Mouse (Mus musculus) thymus, adult 18-20 months (tissue): ENCODE measurements around the gene Serpinf2.
A peak's percentile ranks its signal among the peaks of the same experiment; 100 is the strongest.

Source experiments
- DNase-seq, 2 experiments: peaks; one replicate each; pipeline ENCODE4 v3.0.0; 2022; ENCODE audit warnings: mixed read lengths in 2 of 2

The Serpinf2 gene

DNA sequence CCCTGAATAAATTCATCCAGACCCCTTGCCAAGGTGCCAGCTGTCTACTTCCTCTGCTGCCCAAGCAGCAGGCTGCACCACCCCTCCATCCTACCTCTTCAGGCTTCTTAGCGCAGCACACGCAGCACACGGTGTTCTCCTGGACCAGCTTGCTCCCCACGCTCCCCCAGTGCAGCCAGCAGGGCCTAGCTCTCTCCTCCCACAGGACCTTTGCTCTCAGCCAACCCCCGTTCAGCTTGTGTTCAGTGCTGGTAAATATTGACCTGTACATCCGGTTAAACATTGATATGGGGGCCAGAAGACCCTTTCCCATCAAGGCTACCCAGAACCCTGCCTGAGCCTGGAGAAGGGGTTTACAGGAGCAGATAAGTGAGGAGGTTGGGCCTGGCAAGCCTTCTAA lies at the start of gene Serpinf2:
Gene Serpinf2, minus strand, starts transcription at position 229 of the 400 bp plus-strand sequence.
- no peak for DNase-seq

DNA sequence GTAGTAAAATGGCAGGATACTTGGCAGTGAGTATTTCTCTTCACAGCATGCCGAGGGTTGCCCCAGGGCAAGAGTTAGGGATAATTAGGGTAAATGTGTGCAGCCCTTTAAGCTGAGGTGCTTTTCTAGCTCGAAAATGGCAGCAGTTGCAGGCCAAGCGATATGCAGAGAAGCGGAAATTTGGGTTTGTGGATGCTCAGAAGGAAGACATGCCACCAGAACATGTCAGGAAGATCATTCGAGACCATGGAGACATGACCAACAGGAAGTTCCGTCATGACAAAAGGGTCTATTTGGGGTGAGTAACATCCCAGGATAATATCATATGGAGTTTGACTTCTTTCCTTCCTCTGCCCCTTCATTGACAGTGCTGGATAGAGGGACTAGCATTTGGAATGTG lies 48.1 kb upstream of the Serpinf2 start:
- DNase-seq = no peak

DNA sequence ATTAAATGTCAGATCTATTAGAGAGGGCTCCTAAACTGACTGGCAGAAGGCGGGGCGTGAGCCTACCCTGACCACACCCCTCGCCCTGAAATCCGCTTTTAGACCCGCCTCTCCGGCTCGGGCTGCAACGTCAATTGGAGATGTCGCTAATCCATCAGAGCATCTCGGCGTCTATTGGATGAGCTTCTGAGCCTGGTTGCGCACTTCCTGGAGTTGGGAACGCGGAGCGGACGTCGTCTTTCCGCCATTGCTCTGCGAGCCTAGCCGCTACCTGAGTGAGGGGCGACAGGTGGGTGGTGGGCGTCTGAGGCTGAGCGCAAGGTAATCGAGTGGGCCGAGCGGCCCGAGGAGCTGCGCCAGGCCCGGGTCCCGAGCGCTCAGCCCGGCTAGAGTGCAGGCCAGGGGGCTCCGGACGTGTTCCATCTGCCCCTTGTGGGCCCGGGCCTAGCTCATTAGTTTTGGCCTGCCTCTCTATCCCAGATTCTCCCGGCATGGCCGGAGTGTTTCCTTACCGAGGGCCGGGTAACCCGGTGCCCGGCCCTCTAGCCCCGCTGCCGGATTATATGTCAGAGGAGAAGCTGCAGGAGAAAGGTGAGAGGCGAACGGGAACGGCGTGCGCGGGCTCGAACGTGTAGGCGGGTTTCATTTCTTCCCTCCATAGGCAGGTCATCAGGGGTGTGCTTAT lies 47.4 kb upstream of the Serpinf2 start, which contains the start of gene Prpf8:
Gene Prpf8, plus strand, starts transcription at position 216 of the 685 bp plus-strand sequence.
- DNase-seq = peak; percentile 93 to 96

DNA sequence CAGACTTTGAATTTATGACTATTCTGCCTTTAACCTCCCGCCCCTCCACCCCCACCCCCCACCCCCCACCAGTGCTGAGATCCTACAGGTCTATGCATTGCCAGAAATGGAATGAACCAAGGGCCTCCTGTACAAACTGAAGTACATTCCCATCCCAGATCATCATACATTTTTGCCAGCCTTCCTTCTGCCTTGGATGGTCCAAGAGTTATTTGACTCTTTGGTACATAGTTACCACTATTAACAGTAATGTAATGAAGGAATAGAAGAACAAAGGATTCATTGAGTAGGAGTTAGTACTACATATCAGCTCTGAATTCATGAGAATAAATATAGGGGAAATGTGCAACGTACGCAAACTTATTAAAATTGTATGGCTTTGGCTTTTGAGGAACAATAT lies 46.8 kb upstream of the Serpinf2 start:
- DNase-seq = no peak

DNA sequence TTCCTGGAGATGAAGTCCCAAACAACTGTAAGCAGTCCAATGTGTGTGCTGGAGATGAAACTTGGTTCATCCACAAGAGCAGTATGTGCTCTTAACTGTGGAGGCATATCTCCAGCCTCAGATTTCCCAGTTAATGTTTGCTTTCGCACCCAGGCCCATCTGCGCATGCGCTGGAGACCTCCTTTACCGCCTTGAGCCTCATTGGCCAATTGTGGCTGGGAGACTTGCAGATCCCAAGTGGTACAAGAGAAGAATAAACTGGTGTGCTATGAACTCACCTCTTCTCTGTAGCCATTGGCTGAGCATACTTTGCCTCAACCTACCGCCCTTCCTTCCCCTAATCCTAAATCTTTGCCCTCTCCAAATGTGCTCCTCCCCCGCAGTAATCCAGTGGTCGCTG lies 34.0 kb upstream of the Serpinf2 start:
- DNase-seq = no peak

DNA sequence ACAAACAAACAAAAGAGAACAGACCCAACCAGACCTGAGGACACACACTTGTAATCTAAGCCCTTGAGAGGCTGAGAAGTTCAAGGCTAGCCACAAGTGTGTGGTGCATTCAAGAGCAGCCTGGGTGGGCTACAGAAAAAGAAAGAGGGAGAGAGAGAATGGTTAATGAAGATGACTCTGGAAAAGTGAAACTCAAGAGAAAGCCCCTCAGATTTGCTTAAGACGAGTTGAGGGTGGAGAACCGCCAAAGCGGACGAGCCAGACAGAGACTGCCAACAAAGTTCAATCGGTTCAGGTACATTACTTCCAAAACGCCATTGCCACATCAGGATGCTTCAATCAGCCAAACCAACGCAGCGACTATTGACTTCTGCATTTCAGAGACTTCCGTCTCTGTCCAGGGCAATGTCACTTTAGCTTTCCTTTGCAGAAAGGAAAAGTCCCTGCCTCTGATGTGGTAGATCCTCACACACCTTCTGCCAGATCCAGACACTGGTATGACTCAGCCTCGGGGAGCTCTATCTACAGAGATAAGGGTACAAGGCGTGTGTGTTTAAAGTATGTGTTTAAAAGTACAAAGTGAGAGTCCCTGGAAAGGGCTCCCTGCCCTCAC lies 33.2 kb upstream of the Serpinf2 start:
- no peak for DNase-seq

DNA sequence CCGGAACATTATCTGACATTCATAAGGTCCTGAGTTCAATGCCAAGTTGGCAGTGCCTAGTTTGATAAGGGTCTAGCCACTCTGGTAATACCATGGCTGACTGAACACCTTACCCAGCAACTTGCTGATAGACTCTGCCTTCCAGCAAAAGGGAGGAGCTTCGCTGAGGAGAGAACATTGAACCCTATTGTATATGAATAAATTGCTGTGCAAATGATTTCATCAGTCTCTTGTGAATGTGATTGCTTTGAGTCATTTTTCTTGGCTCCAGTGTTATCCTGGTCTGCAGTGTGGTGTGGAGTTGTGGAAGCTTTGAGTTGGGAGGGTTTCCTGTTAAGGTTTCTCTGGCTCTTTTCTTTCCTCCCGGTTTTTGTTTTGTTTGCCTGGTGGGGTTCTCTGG lies 31.3 kb upstream of the Serpinf2 start:
- no peak for DNase-seq

DNA sequence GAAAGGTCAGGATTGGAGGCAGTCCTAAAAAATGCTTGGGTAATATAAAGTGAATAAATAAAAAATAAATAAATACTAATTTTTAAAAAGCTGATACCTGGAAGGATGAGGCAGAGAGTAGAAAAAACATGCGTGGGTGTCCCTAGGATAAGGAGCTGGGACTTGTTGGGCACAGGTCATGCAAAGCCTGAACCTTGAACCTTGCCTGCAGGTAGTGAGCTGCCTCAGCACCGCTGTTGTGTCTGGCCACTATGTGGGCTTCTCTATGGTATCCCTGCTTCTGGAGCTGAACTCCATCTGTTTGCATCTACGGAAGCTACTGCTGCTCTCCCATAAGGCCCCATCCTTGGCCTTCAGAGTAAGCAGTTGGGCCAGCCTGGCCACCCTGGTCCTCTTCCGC lies 29.9 kb upstream of the Serpinf2 start:
- no peak for DNase-seq

DNA sequence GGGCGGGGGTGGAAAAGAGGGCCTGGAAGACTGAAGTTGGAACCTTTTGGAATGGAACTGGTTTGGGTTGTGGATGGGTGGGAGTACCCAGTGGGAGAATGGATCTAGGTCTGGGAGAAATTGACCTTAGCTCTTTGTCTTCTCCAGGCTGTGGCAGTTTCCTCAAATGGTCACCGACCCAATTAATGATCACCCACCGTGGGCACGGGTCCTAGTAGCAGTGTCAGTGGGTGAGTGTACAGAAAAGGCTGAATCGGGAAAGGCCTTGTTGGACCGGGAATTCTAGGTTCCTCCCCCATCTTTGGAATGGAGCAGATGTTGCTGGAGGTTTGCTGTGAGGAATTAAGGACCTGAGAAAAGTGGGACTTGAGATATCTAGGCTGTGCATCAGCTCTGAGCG lies 29.0 kb upstream of the Serpinf2 start:
- DNase-seq = no peak

DNA sequence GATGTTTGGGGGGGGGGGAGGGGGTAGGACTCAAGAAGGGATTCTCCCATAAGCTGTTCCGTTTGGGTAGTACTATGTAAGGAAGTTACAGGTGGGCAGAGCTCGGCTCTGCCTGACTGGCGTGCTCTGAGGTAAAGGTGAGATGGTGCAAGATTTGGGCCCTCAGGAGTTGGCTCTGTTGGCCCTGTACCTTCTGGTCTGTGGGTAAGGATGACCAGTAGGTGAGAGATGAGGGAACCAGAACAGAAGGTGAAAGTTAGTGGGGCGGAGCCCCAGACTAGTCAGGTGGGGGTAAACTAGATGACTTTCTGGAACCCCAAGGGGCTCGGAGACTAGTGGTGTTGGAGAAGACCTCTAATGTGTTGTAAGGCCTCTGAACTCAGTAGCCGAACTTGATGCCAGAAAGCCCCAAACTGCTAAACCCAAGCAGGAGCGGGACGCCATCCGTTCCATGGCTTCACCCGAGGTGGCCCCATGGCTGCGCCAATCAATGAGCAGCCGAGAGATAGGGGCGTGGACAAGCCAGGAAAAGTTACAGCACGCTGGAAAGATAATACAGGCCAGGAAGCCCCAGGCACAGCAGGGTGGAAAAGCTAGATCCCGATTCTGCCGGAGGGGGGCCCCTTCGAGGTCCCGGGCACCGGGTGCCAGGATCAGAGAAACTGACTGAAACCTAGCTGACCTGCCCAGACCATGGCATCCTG lies 28.3 kb upstream of the Serpinf2 start:
- peak in 1 of 2 experiments; percentile 34 for DNase-seq

DNA sequence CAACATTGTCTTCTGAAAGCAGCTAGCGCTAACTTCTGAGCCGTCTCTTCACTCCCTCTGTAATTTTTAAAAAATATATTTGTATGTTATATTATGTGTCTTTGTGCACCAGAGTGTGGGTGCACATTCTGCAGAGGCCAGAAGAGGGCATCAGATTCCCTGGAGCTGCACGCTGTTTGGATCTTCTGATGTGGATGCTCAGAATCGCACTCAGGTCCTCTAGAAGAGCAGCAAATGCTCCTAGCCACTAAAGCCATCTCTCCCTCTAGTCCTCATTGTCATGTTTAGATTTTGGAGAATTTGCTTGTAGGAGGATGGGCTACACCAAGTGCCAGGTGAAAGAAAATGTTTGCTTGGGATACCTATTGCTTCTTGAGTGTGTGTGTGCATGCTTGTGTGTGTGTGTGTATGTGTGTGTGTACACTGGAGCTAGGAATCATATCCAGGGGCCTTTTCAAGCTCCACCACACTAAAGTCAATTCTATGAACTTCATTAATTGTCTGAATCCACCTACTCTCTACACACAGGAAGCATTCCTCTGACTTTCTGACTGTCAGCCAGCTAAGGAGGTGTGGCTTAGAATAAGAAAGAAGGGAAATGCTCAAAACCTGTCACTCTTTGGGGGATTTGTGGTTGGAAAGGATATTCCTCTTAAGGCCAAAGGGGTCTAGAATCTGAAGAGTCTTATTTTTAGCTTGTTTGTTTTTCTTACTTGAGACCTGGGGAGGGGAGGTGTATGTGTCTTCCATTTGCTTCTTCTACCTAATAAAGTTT lies 27.5 kb upstream of the Serpinf2 start:
- DNase-seq = no peak

DNA sequence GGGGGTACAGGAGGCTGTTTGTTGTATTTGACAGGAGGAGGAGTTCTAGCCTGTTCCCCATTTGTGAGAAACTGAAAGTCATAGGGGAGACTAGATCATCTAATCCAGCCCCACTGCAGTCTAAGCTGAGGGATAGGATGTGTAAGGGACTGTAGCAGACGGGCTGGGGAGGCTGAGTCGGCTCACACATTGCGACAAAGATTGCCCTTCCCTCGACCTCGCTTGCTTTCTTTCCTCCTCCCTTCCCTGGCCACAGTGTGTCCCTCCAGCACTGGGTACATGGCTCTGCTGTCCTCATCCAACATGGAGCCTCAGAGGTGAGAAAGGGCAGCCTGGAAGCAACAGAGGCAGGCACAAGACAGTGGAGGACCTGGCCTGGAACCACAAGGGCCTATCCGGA lies 25.7 kb upstream of the Serpinf2 start:
- DNase-seq = no peak

DNA sequence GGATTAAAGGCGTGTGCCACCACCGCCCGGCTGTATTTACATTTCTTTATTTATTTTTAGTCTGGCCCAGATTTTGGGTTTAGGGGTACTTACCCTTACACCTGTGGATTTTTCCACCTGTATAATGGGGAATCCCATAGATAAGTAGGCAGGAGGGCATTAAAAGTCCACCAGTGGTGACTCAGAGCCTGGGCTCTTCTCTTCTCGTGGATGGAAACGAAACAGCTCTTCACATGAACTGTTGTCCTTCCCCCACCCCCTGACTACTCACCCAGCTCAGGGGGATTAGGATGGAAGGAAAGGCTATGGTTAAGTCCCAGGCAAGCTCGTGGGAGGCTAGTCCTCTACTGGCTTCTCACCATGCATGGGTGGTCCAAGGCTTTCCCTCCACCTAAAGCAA lies 25.0 kb upstream of the Serpinf2 start:
- no peak for DNase-seq

DNA sequence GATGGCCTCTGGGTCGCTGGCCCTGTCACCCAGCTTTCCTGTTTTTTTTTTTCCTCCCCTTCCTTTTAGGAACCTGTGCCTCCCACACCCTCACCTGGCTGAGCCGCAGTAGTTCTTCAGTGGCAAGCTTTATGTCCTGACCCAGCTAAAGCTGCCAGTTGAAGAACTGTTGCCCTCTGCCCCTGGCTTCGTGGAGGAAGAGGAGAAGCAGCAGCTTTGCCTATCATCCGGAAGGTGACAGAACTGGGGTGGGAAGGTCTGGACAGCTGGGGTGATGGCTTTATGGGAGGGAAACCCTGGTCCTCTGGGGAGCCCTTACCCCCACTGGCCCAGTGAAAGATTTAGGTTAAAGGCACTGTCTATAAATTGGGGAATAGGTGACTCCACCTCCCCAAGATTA lies 24.2 kb upstream of the Serpinf2 start:
- DNase-seq = no peak

DNA sequence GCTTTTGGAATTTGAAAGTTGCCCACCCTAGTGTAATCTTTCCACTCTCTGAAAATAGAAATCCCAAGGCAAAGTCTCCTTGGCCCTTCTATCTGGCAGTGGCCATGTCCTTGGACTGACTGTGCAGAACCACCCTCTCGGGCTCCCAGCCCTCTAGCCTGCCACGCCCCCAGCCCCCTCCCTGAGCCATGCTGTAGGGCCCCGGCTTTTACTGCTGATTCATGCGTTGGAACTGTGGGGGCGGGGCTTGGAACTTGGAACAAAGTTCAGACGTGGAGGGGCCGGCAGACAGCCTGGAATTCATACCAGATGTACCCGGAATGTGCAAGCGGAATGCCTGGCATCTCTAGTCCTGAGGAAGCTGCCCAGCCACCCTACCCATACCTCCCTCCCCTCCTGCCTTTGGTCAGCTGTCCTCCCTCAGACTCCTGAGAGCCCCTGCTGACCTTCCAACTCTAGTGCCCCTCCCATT lies 23.5 kb upstream of the Serpinf2 start:
- DNase-seq = peak in 1 of 2 experiments; percentile 57

DNA sequence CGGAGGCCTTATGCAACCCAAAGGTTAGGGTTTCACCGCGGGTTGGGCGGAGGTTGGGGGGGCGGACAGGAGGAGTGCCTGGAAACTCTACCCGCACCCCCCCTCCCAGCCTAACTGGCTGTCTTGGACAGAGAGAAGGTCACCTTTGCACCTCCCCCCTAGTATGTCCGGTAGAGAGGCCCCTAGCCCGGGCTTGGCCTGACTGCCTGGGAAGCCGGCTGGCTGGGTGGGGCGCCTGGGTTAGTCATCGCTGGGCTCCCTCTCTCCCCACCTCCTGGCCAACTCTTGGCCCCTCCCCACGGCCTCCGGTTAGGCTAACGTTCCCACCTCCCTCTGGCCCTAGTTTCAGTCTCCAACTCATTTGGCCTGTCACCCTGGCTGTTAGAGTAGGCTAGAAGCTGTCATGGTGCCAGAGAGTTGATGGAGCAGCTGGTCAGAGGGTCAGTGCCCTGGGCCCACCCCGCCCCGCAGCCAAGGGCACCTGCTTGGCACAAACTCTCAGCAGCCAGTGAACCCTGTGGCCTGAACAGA lies 22.9 kb upstream of the Serpinf2 start:
- DNase-seq = peak; percentile 53 to 62

DNA sequence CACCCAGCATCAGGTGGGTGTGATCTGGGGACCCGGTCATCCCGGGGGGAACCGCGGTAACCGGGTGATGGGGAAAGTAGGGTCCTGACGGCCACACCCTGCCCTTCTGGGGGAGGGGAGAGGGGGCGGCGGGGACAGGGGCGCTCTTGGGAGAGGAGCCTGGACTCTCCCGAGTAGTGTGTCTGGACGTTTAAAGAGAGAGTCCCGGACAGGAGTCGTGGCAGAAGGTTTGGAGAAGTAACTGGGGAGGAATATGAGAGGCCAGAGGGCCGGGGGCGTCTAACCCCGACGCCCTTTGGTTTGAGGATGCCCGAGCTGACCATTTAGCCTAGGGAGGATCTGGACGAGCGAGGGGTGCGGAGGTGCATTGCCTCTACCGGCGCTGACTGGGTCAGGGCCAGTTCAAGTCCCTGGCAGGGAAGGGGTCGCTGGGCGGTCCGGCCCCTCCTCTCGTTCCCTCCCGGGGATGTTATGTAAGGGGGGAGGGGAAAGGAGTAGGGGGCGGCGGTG lies 22.4 kb upstream of the Serpinf2 start:
- DNase-seq = peak in 1 of 2 experiments; percentile 37

DNA sequence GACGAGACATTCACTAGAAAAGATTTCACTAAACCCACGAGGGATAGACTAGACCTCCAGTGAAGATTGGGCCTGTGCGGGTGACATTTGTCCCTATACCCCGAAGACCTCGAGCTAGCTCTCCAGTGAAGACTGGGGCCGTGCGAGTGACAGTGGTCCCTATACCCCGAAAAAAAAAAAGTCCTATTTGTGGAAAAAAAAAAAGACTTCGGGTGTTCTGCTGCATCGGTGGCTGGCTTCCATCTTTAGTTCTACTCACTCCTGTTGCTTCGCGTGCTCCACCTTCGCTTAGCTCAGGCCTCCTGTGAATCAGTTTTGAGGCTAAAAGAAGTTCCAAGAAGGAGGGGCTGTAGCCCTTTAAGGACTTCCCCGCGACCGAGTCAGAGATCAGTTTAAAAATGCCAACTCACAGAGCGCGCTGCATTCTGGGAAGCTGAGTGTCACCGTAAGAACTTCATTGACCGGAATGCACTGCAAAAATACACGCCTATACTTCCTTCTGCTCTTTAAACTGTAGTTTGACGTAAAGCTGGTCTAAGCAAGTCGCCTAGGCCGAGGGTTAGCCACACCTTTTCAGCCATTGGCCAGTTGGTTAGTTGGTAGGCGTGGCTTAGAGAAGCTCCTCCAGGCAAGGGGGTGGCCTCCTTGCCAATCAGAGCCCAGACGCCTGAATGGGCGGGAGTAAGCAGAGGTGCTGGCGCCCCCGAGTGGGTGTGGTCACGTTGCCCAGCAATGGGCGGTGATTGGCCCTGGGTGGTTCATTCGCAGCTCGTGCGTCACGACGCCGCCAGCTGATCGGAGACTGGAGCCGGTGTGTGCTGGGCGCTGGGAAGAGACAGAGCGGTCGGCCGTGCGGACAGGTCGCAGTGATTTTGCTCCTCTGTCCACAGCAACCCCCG lies 21.7 kb upstream of the Serpinf2 start, which contains the start of gene Tlcd2:
Gene Tlcd2, plus strand, starts transcription at position 872 of the 899 bp plus-strand sequence.
- DNase-seq = peak; percentile 100

DNA sequence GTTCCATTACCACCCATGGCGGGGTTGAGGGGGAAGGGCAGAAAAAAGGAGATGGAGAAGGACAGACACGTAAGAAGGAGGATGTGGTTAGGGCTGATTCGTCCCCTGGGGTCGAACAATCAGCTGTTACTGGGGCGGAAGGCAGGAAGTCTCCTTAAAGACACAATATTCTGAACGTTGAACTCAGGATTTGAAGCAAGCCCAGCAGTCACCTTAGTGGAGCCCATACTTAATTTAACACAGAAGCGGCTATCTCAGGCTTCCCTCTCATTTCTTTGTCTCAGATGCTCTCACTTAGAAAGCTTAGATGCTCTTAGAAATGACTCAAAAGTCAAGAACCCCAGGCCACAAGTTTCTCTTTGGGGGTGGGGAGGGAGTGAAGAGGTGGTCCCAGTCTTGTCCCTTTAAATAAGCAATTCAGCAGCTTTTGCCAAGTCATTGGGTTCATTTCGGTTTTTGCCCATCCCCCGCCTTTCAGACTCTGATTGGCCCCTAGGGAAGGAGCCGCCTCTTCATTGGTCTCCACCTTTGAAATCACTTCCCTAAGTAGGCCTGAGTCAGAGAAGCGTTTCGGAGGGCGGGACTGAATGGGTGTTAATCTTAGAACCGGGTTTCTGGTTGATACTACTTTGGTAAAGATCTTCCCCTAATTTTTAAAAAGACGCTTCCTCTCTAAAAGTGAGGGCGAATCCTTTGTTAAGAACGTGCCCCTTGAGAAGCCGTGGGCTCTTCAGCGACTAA lies 20.9 kb upstream of the Serpinf2 start:
- DNase-seq = peak; percentile 79 to 90

DNA sequence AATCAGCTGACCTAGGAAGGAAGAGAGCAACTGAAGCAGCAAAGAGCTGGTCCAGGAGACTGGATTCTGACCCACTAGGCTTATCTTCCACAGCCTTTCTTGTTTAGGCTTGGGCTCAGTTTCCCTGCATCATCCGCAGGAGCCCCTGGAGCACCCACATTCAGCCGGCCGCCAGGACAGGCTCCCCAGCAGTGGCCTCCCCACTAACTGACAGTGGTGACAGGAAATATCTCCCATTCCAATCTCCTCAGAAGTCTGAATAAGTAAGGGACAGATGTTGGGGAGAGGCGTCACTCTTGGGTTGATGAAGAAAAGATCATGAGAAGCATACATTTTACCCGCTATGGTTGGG lies 20.3 kb upstream of the Serpinf2 start:
- DNase-seq = no peak
